Mouse (Mus musculus): Measurements from ENCODE around the gene Gm21761. TPM values are rescaled to one million over a fixed set of nuclear protein-coding genes. Genes with fewer than 3 reads are reported as not detected.

The Gm21761 gene
- polyA plus RNA-seq (2014; fragmentation: Illumina TruSeq; extraction: RNeasy Lipid Tissue Mini Kit (QIAGEN cat#74804); ENCODE audit: insufficient read depth, low read depth, low replicate concordance) = not detected

DNA sequence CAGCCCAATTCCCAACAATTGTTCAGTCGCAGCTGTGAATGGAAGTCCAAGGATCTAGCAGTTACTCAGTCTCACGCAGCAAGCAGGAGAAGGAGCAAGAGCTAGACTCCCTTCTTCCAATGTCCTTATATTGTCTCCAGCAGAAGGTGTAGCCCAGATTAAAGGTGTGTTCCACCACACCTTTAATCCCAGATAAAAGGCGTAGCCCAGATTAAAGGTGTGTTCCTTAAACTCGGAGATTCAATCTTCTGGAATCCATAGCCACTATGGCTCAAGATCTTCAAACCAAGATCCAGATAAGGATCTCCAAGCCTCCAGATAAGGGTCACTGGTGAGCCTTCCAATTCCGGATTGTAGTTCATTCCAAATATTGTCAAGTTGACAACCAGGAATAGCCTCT is at the start of gene Gm21761:
Gene Gm21761, minus strand, starts transcription at position 101 of the 400 bp plus-strand sequence.

GRCm38 (mm10) chr13:119950706-119951105 is 21.6 kb upstream of the Gm21761 start, which contains the start of gene B020031M17Rik:
B020031M17Rik (minus strand) TSS chr13:119950806.

GRCm38 (mm10) chr13:119894685-119895084 is 34.4 kb downstream of the Gm21761 start, which contains the start of gene Tcstv1:
Tcstv1 (minus strand) TSS chr13:119894785.

Other genes starting within 250 kb of the Gm21761 start
- gene Hmgcs1, start 238.9 kb downstream of the Gm21761 start, polyA plus RNA-seq (2014; fragmentation: Illumina TruSeq; extraction: RNeasy Lipid Tissue Mini Kit (QIAGEN cat#74804); ENCODE audit: insufficient read depth, low read depth, low replicate concordance) = 60.7 TPM
- gene Nim1k, start 173.4 kb downstream of the Gm21761 start, polyA plus RNA-seq (2014; fragmentation: Illumina TruSeq; extraction: RNeasy Lipid Tissue Mini Kit (QIAGEN cat#74804); ENCODE audit: insufficient read depth, low read depth, low replicate concordance) = 0.79 TPM
- 15.6 TPM for gene Zfp131, start 138.4 kb downstream of the Gm21761 start, polyA plus RNA-seq (2014; fragmentation: Illumina TruSeq; extraction: RNeasy Lipid Tissue Mini Kit (QIAGEN cat#74804); ENCODE audit: insufficient read depth, low read depth, low replicate concordance)
- gene AF067063, start 99.1 kb downstream of the Gm21761 start, polyA plus RNA-seq (2014; fragmentation: Illumina TruSeq; extraction: RNeasy Lipid Tissue Mini Kit (QIAGEN cat#74804); ENCODE audit: insufficient read depth, low read depth, low replicate concordance) = not detected
- not detected for gene D13Ertd608e, start 93.3 kb downstream of the Gm21761 start, polyA plus RNA-seq (2014; fragmentation: Illumina TruSeq; extraction: RNeasy Lipid Tissue Mini Kit (QIAGEN cat#74804); ENCODE audit: insufficient read depth, low read depth, low replicate concordance)
- gene Tcstv1, start 34.5 kb downstream of the Gm21761 start, polyA plus RNA-seq (2014; fragmentation: Illumina TruSeq; extraction: RNeasy Lipid Tissue Mini Kit (QIAGEN cat#74804); ENCODE audit: insufficient read depth, low read depth, low replicate concordance) = not detected
- gene B020031M17Rik, start 21.5 kb upstream of the Gm21761 start, polyA plus RNA-seq (2014; fragmentation: Illumina TruSeq; extraction: RNeasy Lipid Tissue Mini Kit (QIAGEN cat#74804); ENCODE audit: insufficient read depth, low read depth, low replicate concordance) = not detected
- gene Gm36079, start 97.7 kb upstream of the Gm21761 start, polyA plus RNA-seq (2014; fragmentation: Illumina TruSeq; extraction: RNeasy Lipid Tissue Mini Kit (QIAGEN cat#74804); ENCODE audit: insufficient read depth, low read depth, low replicate concordance) = not detected
- gene Gm21188, start 122.9 kb upstream of the Gm21761 start, polyA plus RNA-seq (2014; fragmentation: Illumina TruSeq; extraction: RNeasy Lipid Tissue Mini Kit (QIAGEN cat#74804); ENCODE audit: insufficient read depth, low read depth, low replicate concordance) = 4.8 TPM
- gene Gm20767, start 211.0 kb upstream of the Gm21761 start, polyA plus RNA-seq (2014; fragmentation: Illumina TruSeq; extraction: RNeasy Lipid Tissue Mini Kit (QIAGEN cat#74804); ENCODE audit: insufficient read depth, low read depth, low replicate concordance) = not detected
- not detected for gene Gm21818, start 243.2 kb upstream of the Gm21761 start, polyA plus RNA-seq (2014; fragmentation: Illumina TruSeq; extraction: RNeasy Lipid Tissue Mini Kit (QIAGEN cat#74804); ENCODE audit: insufficient read depth, low read depth, low replicate concordance)